8 mouse cellular contexts compared by ENCODE assay signal in genomic region chr13:67081142-67081713, GRCm38 (mm10). TPM values are rescaled to one million over a fixed set of nuclear protein-coding genes. Genes with fewer than 3 reads are reported as not detected.
DNase-seq lines count a peak whose midpoint lies in the region; ATAC-seq and TF ChIP-seq lines count a peak whose summit lies in the region.

No protein-coding gene starts in this region.

- no peak for TF ChIP-seq CTCF in brain, embryonic 14.5 days (IDR thresholded peaks at IDR 0.05; ENCODE audit: borderline replicate concordance, extremely low read depth, insufficient read depth, insufficient read length)
- TF ChIP-seq CTCF in kidney, postnatal 0 days (IDR thresholded peaks at IDR 0.05; ENCODE audit: low read depth), result no peak

- peaks cover 19% of the 10 kb centered on the region for H3K4me1 ChIP-seq in erythroblast, embryonic 14.5 days (ENCODE audit: control insufficient read depth)
- peaks cover 8% of the 10 kb centered on the region for H3K4me1 ChIP-seq in heart, embryonic 12.5 days (replicated peaks)
- no peaks in the 10 kb centered on the region for H3K4me1 ChIP-seq in kidney, postnatal 0 days (replicated peaks; ENCODE audit: insufficient read depth, low read length)
- peaks cover 3% of the 10 kb centered on the region; the same call in 1 of the 2 replicates for H3K4me1 ChIP-seq in liver, embryonic 11.5 days (replicated peaks; ENCODE audit: control insufficient read depth, insufficient read depth, low read length)
- H3K4me1 ChIP-seq in stomach, embryonic 14.5 days (ENCODE audit: control insufficient read depth, insufficient read depth, low read length), result no peaks in the 10 kb centered on the region

- peak; percentile 100 for ATAC-seq in heart, embryonic 12.5 days (ENCODE audit: insufficient number of reproducible peaks, low FRiP score)
- ATAC-seq in kidney, postnatal 0 days (replicated peaks; ENCODE audit: low FRiP score, low read depth), result peak; percentile 100
- ATAC-seq in liver, embryonic 11.5 days (replicated peaks; ENCODE audit: low FRiP score), result peak; percentile 100
- peak; percentile 99 for ATAC-seq in stomach, embryonic 14.5 days (ENCODE audit: insufficient number of reproducible peaks, insufficient read depth, low FRiP score, low read depth)

- no peaks in the 10 kb centered on the region for H3K27me3 ChIP-seq in erythroblast, embryonic 14.5 days (ENCODE audit: control insufficient read depth)
- no peaks in the 10 kb centered on the region for H3K27me3 ChIP-seq in heart, embryonic 12.5 days (replicated peaks)
- H3K27me3 ChIP-seq in kidney, postnatal 0 days (ENCODE audit: insufficient read depth, low read length), result no peaks in the 10 kb centered on the region
- no peaks in the 10 kb centered on the region for H3K27me3 ChIP-seq in liver, embryonic 11.5 days (replicated peaks; ENCODE audit: control insufficient read depth, insufficient read depth, low read length)
- no peaks in the 10 kb centered on the region for H3K27me3 ChIP-seq in stomach, embryonic 14.5 days (ENCODE audit: control insufficient read depth, insufficient read depth, low read length)

- no peaks in the 10 kb centered on the region for H3K9me3 ChIP-seq in erythroblast, embryonic 14.5 days (ENCODE audit: control insufficient read depth, low read length)
- no peaks in the 10 kb centered on the region for H3K9me3 ChIP-seq in heart, embryonic 12.5 days (replicated peaks)
- no peaks in the 10 kb centered on the region for H3K9me3 ChIP-seq in kidney, postnatal 0 days (replicated peaks; ENCODE audit: low read length)
- H3K9me3 ChIP-seq in liver, embryonic 11.5 days (ENCODE audit: control insufficient read depth, low read length), result no peaks in the 10 kb centered on the region; the same call in 1 of the 2 replicates
- H3K9me3 ChIP-seq in stomach, embryonic 14.5 days (ENCODE audit: control insufficient read depth, low read depth, low read length), result no peaks in the 10 kb centered on the region

- DNase-seq in CD4-positive helper T cell, adult 2 months (ENCODE audit: low read depth, low spot score), result peak; percentile 75
- peak; percentile 92 for DNase-seq in brain, embryonic 14.5 days (ENCODE audit: low read depth)
- DNase-seq in kidney, postnatal 0 days (ENCODE audit: low spot score), result peak; percentile 94
- peak; percentile 84 for DNase-seq in liver, embryonic 11.5 days (ENCODE audit: low spot score)
- peak; percentile 74 for DNase-seq in naive thymus-derived CD4-positive, alpha-beta T cell, adult 2 months (ENCODE audit: low read depth)

- H3K9ac ChIP-seq in heart, embryonic 12.5 days, result peak overlapping the region; percentile 86
- peak overlapping the region; percentile 65 for H3K9ac ChIP-seq in kidney, postnatal 0 days (ENCODE audit: low read depth, low read length)
- peak overlapping the region; percentile 74 for H3K9ac ChIP-seq in liver, embryonic 11.5 days (ENCODE audit: low read depth, low read length)
- H3K9ac ChIP-seq in stomach, embryonic 14.5 days (replicated peaks; ENCODE audit: low read depth, low read length), result peak overlapping the region; percentile 61

- WGBS in heart, embryonic 12.5 days, result under 1% methylated on average over 24 of the region's 24 CpGs
- under 1% methylated on average over 24 of the region's 24 CpGs for WGBS in kidney, postnatal 0 days
- WGBS in liver, embryonic 11.5 days, result under 1% methylated on average over 24 of the region's 24 CpGs
- 1% methylated on average over 24 of the region's 24 CpGs for WGBS in stomach, embryonic 14.5 days

- peak overlapping the region; percentile 87 for H3K4me2 ChIP-seq in heart, embryonic 12.5 days
- H3K4me2 ChIP-seq in kidney, postnatal 0 days (ENCODE audit: low read length), result peak overlapping the region; percentile 74
- peak overlapping the region; percentile 85 for H3K4me2 ChIP-seq in liver, embryonic 11.5 days
- H3K4me2 ChIP-seq in stomach, embryonic 14.5 days (replicated peaks; ENCODE audit: low read depth, low read length), result peak overlapping the region; percentile 67

- TF ChIP-seq POLR2A in brain, embryonic 14.5 days (IDR thresholded peaks at IDR 0.05; ENCODE audit: borderline replicate concordance, extremely low read depth, insufficient read depth, insufficient read length, poor library complexity, severe bottlenecking), result no peak

- H3K27ac ChIP-seq in heart, embryonic 12.5 days (ENCODE audit: poor library complexity, severe bottlenecking), result peak overlapping the region; percentile 96
- peak overlapping the region; percentile 92 for H3K27ac ChIP-seq in kidney, postnatal 0 days
- peak overlapping the region; percentile 84 for H3K27ac ChIP-seq in liver, embryonic 11.5 days (ENCODE audit: low read depth, low read length)
- peak overlapping the region; percentile 92 for H3K27ac ChIP-seq in stomach, embryonic 14.5 days (ENCODE audit: low read length)

- peak overlapping the region; percentile 67 for H3K4me3 ChIP-seq in erythroblast, embryonic 14.5 days (replicated peaks)
- H3K4me3 ChIP-seq in heart, embryonic 12.5 days, result peak overlapping the region; percentile 77
- H3K4me3 ChIP-seq in kidney, postnatal 0 days (replicated peaks; ENCODE audit: low read depth, low read length), result peak overlapping the region; percentile 55
- peak overlapping the region; percentile 69 for H3K4me3 ChIP-seq in liver, embryonic 11.5 days (ENCODE audit: low read depth, low read length)
- H3K4me3 ChIP-seq in stomach, embryonic 14.5 days (ENCODE audit: low read depth, low read length), result peak overlapping the region; percentile 52

- peaks cover 2% of the 10 kb centered on the region for H3K36me3 ChIP-seq in erythroblast, embryonic 14.5 days (ENCODE audit: control insufficient read depth)
- H3K36me3 ChIP-seq in heart, embryonic 12.5 days, result peaks cover 10% of the 10 kb centered on the region
- H3K36me3 ChIP-seq in kidney, postnatal 0 days (ENCODE audit: insufficient read depth, low read length), result peaks cover 4% of the 10 kb centered on the region; the same call in 1 of the 2 replicates
- 0 out of 2 replicates have a peak, but pooled peaks cover 2% of the 10 kb centered on the region for H3K36me3 ChIP-seq in liver, embryonic 11.5 days (ENCODE audit: control insufficient read depth, insufficient read depth, low read length)
- no peaks in the 10 kb centered on the region for H3K36me3 ChIP-seq in stomach, embryonic 14.5 days (ENCODE audit: control insufficient read depth, insufficient read depth, low read length)

RNA-seq across cellular contexts. Expression of gene Zfp708, which starts 16.5 kb away (rescaled TPM):
- polyA plus RNA-seq in brain, embryonic 14.5 days (2012; rRNA removed), result 5.5 and 5.6 TPM in 2 replicates
- polyA plus RNA-seq in erythroblast, embryonic 14.5 days (2012), result not detected in 2 replicates
- 3.0 and 3.9 TPM in 2 replicates for polyA plus RNA-seq in heart, embryonic 12.5 days (2016; fragmentation: Nextera tagmentation; extraction: Ambion mirVana)
- 6.0 and 6.4 TPM in 2 replicates for polyA plus RNA-seq in kidney, postnatal 0 days (2015; fragmentation: Nextera tagmentation; extraction: Ambion mirVana)
- 2.7 and 4.1 TPM in 2 replicates for polyA plus RNA-seq in liver, embryonic 11.5 days (2014; fragmentation: Nextera tagmentation; extraction: Ambion mirVana)
- 6.6 and 7.6 TPM in 2 replicates for polyA plus RNA-seq in stomach, embryonic 14.5 days (2014; fragmentation: Nextera tagmentation; extraction: Ambion mirVana)

RNA-seq across cellular contexts. Expression of gene Zfp712, which starts 20.3 kb away (rescaled TPM):
- polyA plus RNA-seq in brain, embryonic 14.5 days (2012; rRNA removed), result 2.9 and 3.4 TPM in 2 replicates
- polyA plus RNA-seq in erythroblast, embryonic 14.5 days (2012), result 0.01 TPM in 1 of 2 replicates, not detected in the other
- polyA plus RNA-seq in heart, embryonic 12.5 days (2016; fragmentation: Nextera tagmentation; extraction: Ambion mirVana), result 2.7 and 2.8 TPM in 2 replicates
- polyA plus RNA-seq in kidney, postnatal 0 days (2015; fragmentation: Nextera tagmentation; extraction: Ambion mirVana), result 2.7 and 2.9 TPM in 2 replicates
- 2.0 and 2.2 TPM in 2 replicates for polyA plus RNA-seq in liver, embryonic 11.5 days (2014; fragmentation: Nextera tagmentation; extraction: Ambion mirVana)
- 4.8 and 5.0 TPM in 2 replicates for polyA plus RNA-seq in stomach, embryonic 14.5 days (2014; fragmentation: Nextera tagmentation; extraction: Ambion mirVana)

RNA-seq across cellular contexts. Expression of gene Gm28557, which starts 27.2 kb away (rescaled TPM):
- 1.7 and 2.1 TPM in 2 replicates for polyA plus RNA-seq in brain, embryonic 14.5 days (2012; rRNA removed)
- 0.04 TPM in 1 of 2 replicates, not detected in the other for polyA plus RNA-seq in erythroblast, embryonic 14.5 days (2012)
- polyA plus RNA-seq in heart, embryonic 12.5 days (2016; fragmentation: Nextera tagmentation; extraction: Ambion mirVana), result 2.1 TPM in 2 replicates
- polyA plus RNA-seq in kidney, postnatal 0 days (2015; fragmentation: Nextera tagmentation; extraction: Ambion mirVana), result 2.5 and 3.1 TPM in 2 replicates
- polyA plus RNA-seq in liver, embryonic 11.5 days (2014; fragmentation: Nextera tagmentation; extraction: Ambion mirVana), result 2.3 and 3.6 TPM in 2 replicates
- polyA plus RNA-seq in stomach, embryonic 14.5 days (2014; fragmentation: Nextera tagmentation; extraction: Ambion mirVana), result 4.1 and 4.5 TPM in 2 replicates

RNA-seq across cellular contexts. Expression of gene Rslcan18, which starts 34.8 kb away (rescaled TPM):
- polyA plus RNA-seq in brain, embryonic 14.5 days (2012; rRNA removed), result 0.03 and 0.25 TPM in 2 replicates
- not detected in 2 replicates for polyA plus RNA-seq in erythroblast, embryonic 14.5 days (2012)
- 0.31 and 0.56 TPM in 2 replicates for polyA plus RNA-seq in heart, embryonic 12.5 days (2016; fragmentation: Nextera tagmentation; extraction: Ambion mirVana)
- 0.05 and 0.10 TPM in 2 replicates for polyA plus RNA-seq in kidney, postnatal 0 days (2015; fragmentation: Nextera tagmentation; extraction: Ambion mirVana)
- 0.08 and 0.48 TPM in 2 replicates for polyA plus RNA-seq in liver, embryonic 11.5 days (2014; fragmentation: Nextera tagmentation; extraction: Ambion mirVana)
- 0.51 and 0.64 TPM in 2 replicates for polyA plus RNA-seq in stomach, embryonic 14.5 days (2014; fragmentation: Nextera tagmentation; extraction: Ambion mirVana)

RNA-seq across cellular contexts. Expression of gene Zfp759, which starts 40.2 kb away (rescaled TPM):
- 2.6 and 3.7 TPM in 2 replicates for polyA plus RNA-seq in brain, embryonic 14.5 days (2012; rRNA removed)
- not detected in 2 replicates for polyA plus RNA-seq in erythroblast, embryonic 14.5 days (2012)
- 1.1 and 1.2 TPM in 2 replicates for polyA plus RNA-seq in heart, embryonic 12.5 days (2016; fragmentation: Nextera tagmentation; extraction: Ambion mirVana)
- polyA plus RNA-seq in kidney, postnatal 0 days (2015; fragmentation: Nextera tagmentation; extraction: Ambion mirVana), result 1.9 and 2.2 TPM in 2 replicates
- 1.3 and 1.8 TPM in 2 replicates for polyA plus RNA-seq in liver, embryonic 11.5 days (2014; fragmentation: Nextera tagmentation; extraction: Ambion mirVana)
- 2.3 and 3.0 TPM in 2 replicates for polyA plus RNA-seq in stomach, embryonic 14.5 days (2014; fragmentation: Nextera tagmentation; extraction: Ambion mirVana)

Comparison
In these comparisons a context has a peak if more than half of its experiments do, and no peak if none do; other contexts are left out.
1. Peak in every context shown above with its lines: DNase-seq, ATAC-seq, H3K4me3 ChIP-seq and H3K27ac ChIP-seq.